Mouse (Mus musculus): ENCODE measurements at regions not wholly inside any gene's neighbourhood (a gene's known extent, or its start where the extent isn't known, plus 50 kb on each side); places are given as distances from the start of the nearest gene placed in this dataset.

- TF ChIP-seq MYOD1 (IDR thresholded peaks at IDR 0.05; ENCODE audit: control insufficient read depth, insufficient read length, low read depth), result no peak
- no peak for TF ChIP-seq MYOG (IDR thresholded peaks at IDR 0.05; ENCODE audit: control insufficient read depth, extremely low read depth, insufficient read length)
- no peak for TF ChIP-seq FOSL1 (IDR thresholded peaks at IDR 0.05; ENCODE audit: insufficient read depth, low read length, poor library complexity, severe bottlenecking)
- no peak for TF ChIP-seq MAX (IDR thresholded peaks at IDR 0.05)
- no peak for TF ChIP-seq CTCF (IDR thresholded peaks at IDR 0.05; ENCODE audit: control insufficient read depth, insufficient read depth, insufficient read length)
- no peak for TF ChIP-seq CEBPB (IDR thresholded peaks at IDR 0.05; ENCODE audit: low read depth)
- TF ChIP-seq USF1 (IDR thresholded peaks at IDR 0.05; ENCODE audit: low read depth), result no peak
- Histone ChIP-seq H3K27me3 (ENCODE audit: control insufficient read depth, insufficient read depth, insufficient read length) (no peaks in the 10 kb centered on the region), H3K79me3 (ENCODE audit: low read depth) (no peaks in the 10 kb centered on the region), H3ac (ENCODE audit: control insufficient read depth, insufficient read length, low read depth) (no peak overlapping the region), H3K36me3 (ENCODE audit: control insufficient read depth, insufficient read depth) (no peaks in the 10 kb centered on the region), H3K4me3 (ENCODE audit: insufficient read depth, poor library complexity, severe bottlenecking) (no peak overlapping the region), H3K79me2 (ENCODE audit: control insufficient read depth, insufficient read depth) (no peaks in the 10 kb centered on the region)
These were observed 222.4 kb upstream of the Atp2b1 start for GRCm38 (mm10) chr10:98691816-98692215.

DNA sequence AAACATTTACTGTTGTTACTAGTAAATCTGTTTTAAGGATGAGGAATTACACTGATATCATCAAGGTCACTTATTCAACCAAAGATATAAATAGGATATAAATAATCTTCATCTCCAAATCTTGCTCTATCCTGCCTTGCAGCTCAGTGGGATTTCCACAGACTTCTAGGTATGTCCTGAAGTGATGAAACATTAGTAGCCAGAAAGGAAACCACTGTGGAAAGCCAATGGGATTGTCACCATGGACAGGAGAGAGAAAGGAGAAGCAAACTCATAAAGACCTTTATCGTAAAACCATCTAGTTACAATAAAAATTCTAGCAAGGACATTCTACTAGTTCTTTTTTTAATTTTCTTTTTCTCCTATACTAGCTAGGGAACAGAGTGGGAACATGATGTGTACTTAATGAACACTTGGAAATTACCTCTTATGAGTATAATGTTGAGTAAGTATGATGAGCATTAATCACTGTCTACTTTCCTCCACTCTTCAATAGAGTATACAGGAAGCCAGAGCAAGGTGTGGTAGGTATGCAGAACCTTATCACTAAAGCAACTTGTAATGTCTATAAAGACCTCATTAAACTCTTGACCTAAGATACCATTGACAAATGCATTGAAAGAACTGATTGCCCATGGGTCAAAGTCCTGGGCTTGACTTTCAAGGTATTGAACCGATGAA is 219.4 kb upstream of the Atp2b1 start:
- no peaks in the 10 kb centered on the region for H3K36me3 ChIP-seq (ENCODE audit: control insufficient read depth, insufficient read depth)
- no peaks in the 10 kb centered on the region for H3K79me3 ChIP-seq (ENCODE audit: low read depth)
- no peak overlapping the region for H3ac ChIP-seq (ENCODE audit: control insufficient read depth, insufficient read length, low read depth)
- no peaks in the 10 kb centered on the region for H3K79me2 ChIP-seq (ENCODE audit: control insufficient read depth, insufficient read depth)
- H3K4me3 ChIP-seq (ENCODE audit: insufficient read depth, poor library complexity, severe bottlenecking), result no peak overlapping the region
- TF ChIP-seq CEBPB (IDR thresholded peaks at IDR 0.05; ENCODE audit: low read depth), result no peak
- no peaks in the 10 kb centered on the region for H3K27me3 ChIP-seq (ENCODE audit: control insufficient read depth, insufficient read depth, insufficient read length)

DNA sequence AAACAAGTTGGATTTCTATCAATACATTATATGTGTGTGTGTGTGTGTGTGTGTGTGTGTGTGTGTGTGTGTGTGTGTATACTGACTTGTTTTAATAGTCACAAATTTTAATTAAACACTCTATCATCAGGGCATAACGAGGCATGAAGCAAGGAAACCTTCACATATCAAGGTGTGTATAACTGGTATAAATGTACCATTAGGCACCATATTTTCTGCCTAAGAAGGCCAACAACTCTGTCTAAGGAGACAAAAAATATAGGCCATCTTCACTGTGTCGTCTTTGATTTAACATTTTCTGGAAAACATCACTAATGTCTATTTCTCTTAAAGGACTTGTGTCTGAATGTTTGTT is 218.9 kb upstream of the Atp2b1 start:
- no peak overlapping the region for H3ac ChIP-seq (ENCODE audit: control insufficient read depth, insufficient read length, low read depth)
- TF ChIP-seq MYOD1 (IDR thresholded peaks at IDR 0.05; ENCODE audit: control insufficient read depth, insufficient read length, low read depth) (no peak), USF1 (IDR thresholded peaks at IDR 0.05; ENCODE audit: low read depth) (no peak), CTCF (IDR thresholded peaks at IDR 0.05; ENCODE audit: control insufficient read depth, insufficient read depth, insufficient read length) (no peak), FOSL1 (IDR thresholded peaks at IDR 0.05; ENCODE audit: insufficient read depth, low read length, poor library complexity, severe bottlenecking) (no peak), CEBPB (IDR thresholded peaks at IDR 0.05; ENCODE audit: low read depth) (no peak), MYOG (IDR thresholded peaks at IDR 0.05; ENCODE audit: control insufficient read depth, extremely low read depth, insufficient read length) (no peak), MAX (IDR thresholded peaks at IDR 0.05) (no peak)
- H3K79me2 ChIP-seq (ENCODE audit: control insufficient read depth, insufficient read depth), result no peaks in the 10 kb centered on the region
- no peaks in the 10 kb centered on the region for H3K36me3 ChIP-seq (ENCODE audit: control insufficient read depth, insufficient read depth)
- no peaks in the 10 kb centered on the region for H3K79me3 ChIP-seq (ENCODE audit: low read depth)
- H3K27me3 ChIP-seq (ENCODE audit: control insufficient read depth, insufficient read depth, insufficient read length), result no peaks in the 10 kb centered on the region
- H3K4me3 ChIP-seq (ENCODE audit: insufficient read depth, poor library complexity, severe bottlenecking), result no peak overlapping the region

DNA sequence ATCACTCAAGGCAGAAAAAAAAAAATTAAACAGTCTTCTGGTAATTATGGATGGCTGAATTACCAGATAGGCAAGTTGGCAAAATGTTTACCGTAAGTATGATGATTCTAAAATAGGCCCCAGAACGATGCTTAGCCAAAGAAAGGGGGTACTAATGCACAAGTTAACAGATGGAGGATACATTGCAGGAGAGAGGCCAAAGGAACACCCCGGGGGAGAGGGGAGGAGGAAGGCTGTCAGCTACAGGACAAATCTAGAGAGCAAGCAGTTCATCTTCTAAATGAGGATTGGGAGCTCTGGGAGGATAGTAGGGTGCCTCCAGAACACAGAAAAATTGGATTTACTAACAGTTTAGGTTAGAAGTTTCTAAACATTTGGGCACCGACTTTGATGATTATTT is 216.3 kb upstream of the Atp2b1 start:
- no peak for TF ChIP-seq MYOG (IDR thresholded peaks at IDR 0.05; ENCODE audit: control insufficient read depth, extremely low read depth, insufficient read length)
- no peak for TF ChIP-seq FOSL1 (IDR thresholded peaks at IDR 0.05; ENCODE audit: insufficient read depth, low read length, poor library complexity, severe bottlenecking)
- TF ChIP-seq MAX (IDR thresholded peaks at IDR 0.05), result no peak
- no peak for TF ChIP-seq CTCF (IDR thresholded peaks at IDR 0.05; ENCODE audit: control insufficient read depth, insufficient read depth, insufficient read length)
- no peak for TF ChIP-seq USF1 (IDR thresholded peaks at IDR 0.05; ENCODE audit: low read depth)
- TF ChIP-seq MYOD1 (IDR thresholded peaks at IDR 0.05; ENCODE audit: control insufficient read depth, insufficient read length, low read depth), result no peak
- H3K36me3 ChIP-seq (ENCODE audit: control insufficient read depth, insufficient read depth), result no peaks in the 10 kb centered on the region
- no peak overlapping the region for H3ac ChIP-seq (ENCODE audit: control insufficient read depth, insufficient read length, low read depth)
- no peaks in the 10 kb centered on the region for H3K27me3 ChIP-seq (ENCODE audit: control insufficient read depth, insufficient read depth, insufficient read length)
- H3K79me2 ChIP-seq (ENCODE audit: control insufficient read depth, insufficient read depth), result no peaks in the 10 kb centered on the region
- H3K79me3 ChIP-seq (ENCODE audit: low read depth), result no peaks in the 10 kb centered on the region
- H3K4me3 ChIP-seq (ENCODE audit: insufficient read depth, poor library complexity, severe bottlenecking), result no peak overlapping the region

- no peaks in the 10 kb centered on the region for H3K27me3 ChIP-seq (ENCODE audit: control insufficient read depth, insufficient read depth, insufficient read length)
- H3K79me3 ChIP-seq (ENCODE audit: low read depth), result no peaks in the 10 kb centered on the region
- H3K79me2 ChIP-seq (ENCODE audit: control insufficient read depth, insufficient read depth), result no peaks in the 10 kb centered on the region
- no peaks in the 10 kb centered on the region for H3K36me3 ChIP-seq (ENCODE audit: control insufficient read depth, insufficient read depth)
- no peak overlapping the region for H3ac ChIP-seq (ENCODE audit: control insufficient read depth, insufficient read length, low read depth)
- TF ChIP-seq USF1 (IDR thresholded peaks at IDR 0.05; ENCODE audit: low read depth), result no peak
- no peak for TF ChIP-seq MYOG (IDR thresholded peaks at IDR 0.05; ENCODE audit: control insufficient read depth, extremely low read depth, insufficient read length)
- no peak for TF ChIP-seq CEBPB (IDR thresholded peaks at IDR 0.05; ENCODE audit: low read depth)
- TF ChIP-seq MAX (IDR thresholded peaks at IDR 0.05), result no peak
- no peak overlapping the region for H3K4me3 ChIP-seq (ENCODE audit: insufficient read depth, poor library complexity, severe bottlenecking)
These were observed 214.6 kb upstream of the Atp2b1 start for GRCm38 (mm10) chr10:98699579-98699978.

- Histone ChIP-seq H3ac (ENCODE audit: control insufficient read depth, insufficient read length, low read depth) (no peak overlapping the region), H3K27me3 (ENCODE audit: control insufficient read depth, insufficient read depth, insufficient read length) (no peaks in the 10 kb centered on the region), H3K36me3 (ENCODE audit: control insufficient read depth, insufficient read depth) (no peaks in the 10 kb centered on the region), H3K79me3 (ENCODE audit: low read depth) (no peaks in the 10 kb centered on the region), H3K4me3 (ENCODE audit: insufficient read depth, poor library complexity, severe bottlenecking) (no peak overlapping the region), H3K79me2 (ENCODE audit: control insufficient read depth, insufficient read depth) (no peaks in the 10 kb centered on the region)
- TF ChIP-seq MYOD1 (IDR thresholded peaks at IDR 0.05; ENCODE audit: control insufficient read depth, insufficient read length, low read depth) (no peak), CEBPB (IDR thresholded peaks at IDR 0.05; ENCODE audit: low read depth) (no peak), MAX (IDR thresholded peaks at IDR 0.05) (no peak), USF1 (IDR thresholded peaks at IDR 0.05; ENCODE audit: low read depth) (no peak), MYOG (IDR thresholded peaks at IDR 0.05; ENCODE audit: control insufficient read depth, extremely low read depth, insufficient read length) (no peak), CTCF (IDR thresholded peaks at IDR 0.05; ENCODE audit: control insufficient read depth, insufficient read depth, insufficient read length) (no peak), FOSL1 (IDR thresholded peaks at IDR 0.05; ENCODE audit: insufficient read depth, low read length, poor library complexity, severe bottlenecking) (no peak)
These were observed 213.8 kb upstream of the Atp2b1 start for GRCm38 (mm10) chr10:98700407-98700806.

Measured in C2C12 (cell line).